Mouse (Mus musculus): Measurements from ENCODE around the gene Tm4sf20. TPM values are rescaled to one million over a fixed set of nuclear protein-coding genes. Genes with fewer than 3 reads are reported as not detected.

Tm4sf20 gene
- total RNA-seq, 1 experiment from 2014 or later = not detected

DNA sequence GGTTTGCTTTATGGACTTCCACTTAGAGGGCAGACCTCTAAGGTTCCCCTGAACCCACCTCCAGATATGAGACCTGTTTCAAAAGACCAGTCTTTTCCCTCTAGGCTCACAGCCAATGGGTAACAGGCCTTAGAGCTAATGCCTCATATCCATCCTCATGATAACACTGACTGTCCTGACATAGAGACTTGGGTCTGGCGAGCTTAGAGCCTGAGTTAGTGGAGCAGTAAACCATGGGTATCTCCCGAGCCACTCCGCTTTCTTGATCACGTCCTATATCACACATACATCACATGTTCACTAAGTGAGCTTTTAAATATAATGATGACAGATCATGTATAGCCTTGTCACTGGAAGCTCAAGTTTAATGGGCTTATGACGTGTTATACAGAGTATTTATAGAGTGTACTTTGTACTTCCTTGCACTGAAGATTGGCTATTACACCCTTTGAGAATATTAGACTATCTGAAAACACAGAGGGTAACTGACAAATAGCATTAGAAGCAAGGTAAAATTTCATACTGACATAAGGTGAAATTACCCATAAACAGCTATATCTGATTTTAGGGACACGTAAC lies 11.2 kb upstream of the Tm4sf20 start:
- no peak for DNase-seq

DNA sequence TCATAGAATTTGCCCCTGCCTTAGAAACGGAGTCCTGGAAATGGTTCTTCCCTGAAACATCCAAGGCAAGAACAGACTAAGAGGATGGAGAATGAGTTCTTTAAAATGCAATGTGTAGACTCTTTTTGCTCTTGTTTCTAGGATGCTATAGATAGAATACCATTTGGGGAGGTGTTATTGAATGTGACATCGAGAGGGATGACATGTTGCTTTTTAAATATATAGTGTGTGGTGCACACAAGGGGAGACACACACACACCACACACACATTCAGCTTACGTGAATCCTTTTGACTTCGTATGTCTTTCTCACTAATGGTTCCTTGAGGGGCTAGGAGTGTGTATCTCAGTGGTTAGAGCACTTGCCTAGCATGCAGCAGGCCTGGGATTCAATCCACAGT lies 7.0 kb upstream of the Tm4sf20 start:
- no peak for DNase-seq

DNA sequence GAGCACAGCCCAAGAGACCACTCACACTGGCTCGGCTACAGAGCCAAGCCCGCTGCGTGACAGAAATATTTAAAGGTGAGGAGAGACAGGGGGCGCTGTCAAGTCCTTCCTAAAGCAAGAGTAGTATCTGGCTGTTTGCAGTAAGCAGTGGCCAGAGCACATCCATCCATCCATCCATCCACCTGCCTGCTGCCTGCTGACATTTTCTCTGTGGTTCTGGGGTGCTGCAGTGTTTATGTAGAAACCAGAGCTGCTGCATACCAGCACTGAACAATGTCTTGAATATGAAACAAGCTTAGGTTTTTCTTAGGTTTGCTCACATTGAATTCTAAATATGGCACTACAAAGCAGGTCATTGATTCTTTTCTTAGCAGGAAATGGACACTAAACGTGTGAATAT lies 4.9 kb upstream of the Tm4sf20 start:
- no peak for DNase-seq

DNA sequence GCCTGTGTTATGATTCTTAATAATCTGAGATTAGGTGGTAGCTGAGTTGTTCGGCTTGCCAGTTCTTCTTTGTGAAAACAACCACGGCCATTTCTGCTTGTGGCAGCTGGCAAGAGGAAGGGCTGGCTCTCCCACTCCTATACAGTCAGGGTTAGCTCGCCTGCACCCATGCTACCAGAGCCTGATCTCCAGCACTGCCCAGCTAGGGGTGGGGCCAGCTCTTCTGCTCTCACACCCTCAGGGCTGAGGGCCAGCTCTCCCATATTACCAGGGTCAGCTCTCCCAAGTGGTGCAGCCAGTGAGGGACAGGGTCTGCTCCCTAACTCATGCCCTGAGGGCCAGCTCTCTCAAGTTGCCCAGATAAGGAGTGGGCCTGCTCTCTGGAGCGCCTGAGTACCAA lies 4.2 kb upstream of the Tm4sf20 start:
- DNase-seq = no peak

DNA sequence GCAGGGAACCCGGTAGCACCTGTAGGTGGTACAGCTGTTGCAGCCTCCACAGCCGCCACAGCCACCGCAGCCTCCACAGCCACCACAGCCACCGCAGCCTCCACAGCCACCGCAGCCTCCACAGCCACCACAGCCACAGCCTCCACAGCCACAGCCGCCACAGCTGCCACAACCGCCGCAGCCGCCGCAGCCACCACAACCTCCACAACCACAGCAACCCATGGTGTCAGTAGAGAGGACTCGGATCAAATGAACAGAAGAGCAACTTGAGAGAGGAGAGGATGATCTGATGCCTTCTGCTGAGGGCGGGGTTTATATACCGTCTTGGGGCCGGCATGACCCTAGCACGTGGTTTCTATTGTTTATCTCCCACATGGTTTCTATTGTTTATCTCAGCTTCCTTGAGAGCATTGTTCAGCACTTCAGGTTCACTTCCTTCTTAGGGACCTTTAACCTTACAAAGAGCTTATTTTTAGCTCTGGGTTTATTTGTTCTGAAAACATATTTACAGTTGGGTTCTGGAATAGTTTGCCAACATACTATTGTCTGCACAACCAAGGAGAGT lies 2.8 kb upstream of the Tm4sf20 start, which contains the start of gene Gm47791:
Gm47791 (minus strand) TSS at position 222 of the 565 bp plus-strand sequence.
- DNase-seq = no peak

DNA sequence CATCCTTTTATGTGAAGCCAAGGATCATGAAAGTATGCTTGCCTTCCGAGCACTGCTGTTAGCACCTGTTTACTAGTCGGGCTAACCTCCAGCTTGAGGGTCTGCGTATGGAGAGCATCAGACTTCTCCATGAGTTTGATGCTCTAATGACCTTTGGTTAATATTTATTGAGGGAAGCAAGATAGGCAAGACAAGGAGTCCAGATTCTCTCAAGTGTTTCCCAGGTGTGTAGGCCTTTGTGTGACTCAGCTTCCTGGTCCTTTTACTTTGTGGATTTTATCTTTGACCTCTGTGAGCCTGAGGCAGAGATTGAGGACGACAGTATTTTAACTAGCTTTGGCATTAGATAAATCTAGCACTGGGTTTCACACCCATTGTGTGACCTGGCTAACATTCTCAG lies 1.6 kb downstream of the Tm4sf20 start:
- no peak for DNase-seq

DNA sequence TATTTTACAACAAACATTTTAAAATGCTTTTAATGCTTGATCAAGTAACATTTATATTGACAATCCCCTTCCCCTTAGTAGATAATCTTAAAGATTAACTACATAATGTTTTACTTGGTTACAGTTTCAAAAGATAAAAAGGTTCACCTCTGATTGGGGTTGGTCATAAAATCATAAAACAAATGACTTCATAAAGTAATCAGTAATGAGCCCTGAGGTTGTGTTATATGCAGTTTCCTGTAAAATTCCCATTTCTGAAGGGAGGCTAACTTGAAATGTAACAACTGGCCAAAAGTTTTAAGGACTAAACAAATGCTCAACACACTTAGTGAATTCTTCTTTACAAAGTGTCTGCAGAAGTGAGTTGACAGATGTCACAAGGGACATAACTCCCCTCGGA lies 2.0 kb downstream of the Tm4sf20 start:
- DNase-seq = no peak

DNA sequence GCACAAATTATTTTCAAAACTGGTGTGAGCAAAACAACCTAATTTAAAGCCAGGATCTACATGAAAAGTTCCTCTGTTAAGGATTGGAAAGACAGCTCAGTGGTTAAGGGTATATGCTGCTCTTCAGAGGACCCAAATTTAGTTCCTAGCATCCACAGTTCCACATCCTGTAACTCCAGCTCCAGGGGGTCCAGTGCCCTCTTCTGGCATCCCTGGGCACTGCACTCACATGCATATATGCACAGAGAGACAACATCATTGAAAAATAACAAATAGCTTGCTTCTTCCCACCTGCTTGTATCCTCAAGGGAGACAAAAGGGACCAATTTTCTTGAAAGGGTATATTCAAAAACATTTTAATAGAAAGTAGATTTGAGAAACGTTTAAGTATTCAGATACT lies 6.0 kb downstream of the Tm4sf20 start:
- DNase-seq = no peak

DNA sequence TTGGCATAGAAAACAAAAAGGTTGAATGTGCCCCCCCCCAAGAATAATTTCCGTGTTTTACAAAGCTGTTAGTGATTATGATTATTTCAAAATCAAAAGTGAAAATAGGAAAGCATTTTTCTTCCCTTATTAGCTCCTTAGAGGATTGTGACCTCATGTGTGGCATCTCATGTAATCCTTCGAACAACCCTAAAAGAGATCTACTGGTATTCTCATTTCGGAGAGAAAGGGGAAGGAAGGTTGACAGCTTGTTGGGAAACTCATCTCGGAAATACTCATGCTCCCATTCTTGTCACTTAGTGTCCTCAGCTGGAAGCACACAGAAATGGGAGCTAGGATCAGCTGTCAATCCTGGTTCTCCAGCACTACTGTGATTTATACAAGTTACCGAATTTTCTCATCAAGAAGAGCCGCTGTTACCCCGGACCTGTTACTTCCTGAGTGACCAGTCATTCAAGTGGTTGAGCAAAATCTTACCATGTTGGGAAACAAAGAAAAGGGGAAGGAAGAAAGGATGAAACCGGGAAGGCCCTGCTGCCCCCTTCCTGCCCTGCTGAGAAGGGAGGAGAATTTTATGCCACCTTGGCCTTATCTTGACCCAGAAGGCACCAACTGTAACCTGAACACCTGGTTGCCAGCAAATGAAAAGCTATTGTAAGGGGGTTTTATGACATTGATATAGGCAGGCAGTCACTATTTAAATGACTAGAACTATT lies 6.6 kb downstream of the Tm4sf20 start:
- DNase-seq = no peak

DNA sequence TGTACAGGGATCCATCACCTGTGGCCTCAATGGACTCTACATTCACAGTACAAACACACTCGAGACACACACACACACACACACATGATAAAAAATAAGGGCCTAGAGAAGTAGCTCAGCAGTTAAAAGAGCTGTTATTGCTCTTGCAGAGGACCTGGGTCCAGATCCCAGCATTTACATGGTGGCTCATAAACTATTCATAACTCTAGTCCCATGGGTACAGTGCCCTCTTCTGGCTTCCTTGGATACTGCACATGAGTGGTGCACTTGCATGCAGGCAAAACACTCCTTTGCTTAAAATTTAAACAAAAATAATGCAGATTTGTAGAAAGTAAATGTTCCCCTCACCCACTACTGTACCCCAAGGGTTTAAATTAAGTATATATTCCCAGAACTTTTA lies 8.7 kb downstream of the Tm4sf20 start:
- DNase-seq = no peak

DNA sequence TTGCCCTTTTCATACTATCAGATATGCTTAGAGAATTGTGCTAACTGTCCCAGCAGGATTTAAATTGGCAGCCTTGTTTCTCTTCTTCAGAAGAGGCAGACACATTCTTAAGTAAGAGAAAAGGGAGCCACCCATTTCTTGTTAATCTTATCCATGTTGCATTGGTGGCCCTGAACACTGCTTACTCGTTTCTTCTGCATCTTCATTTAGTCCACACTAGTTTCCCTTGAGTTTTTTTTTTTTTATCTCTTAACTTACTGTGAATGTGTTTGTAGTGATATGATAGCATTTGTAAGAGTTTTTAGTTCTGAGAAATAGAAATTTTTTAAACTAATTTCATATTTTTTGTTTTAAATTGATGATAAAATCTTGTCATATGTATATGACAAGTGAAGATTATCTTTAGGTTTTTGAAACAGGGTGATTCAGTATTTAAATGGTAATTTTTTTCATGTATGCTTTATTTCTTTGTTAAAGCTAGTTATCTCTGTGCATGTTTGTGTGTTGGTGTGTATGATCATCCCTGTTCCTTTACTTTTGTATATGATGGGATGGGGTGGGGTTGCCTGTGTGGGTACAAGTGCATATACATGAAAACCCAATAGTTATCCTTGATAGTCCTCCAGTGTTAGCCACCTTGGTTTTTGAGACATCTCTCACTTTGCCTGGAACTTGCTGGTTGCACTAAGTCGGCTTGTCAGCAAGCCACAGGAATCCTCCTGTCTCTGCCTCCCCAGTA lies 20.4 kb downstream of the Tm4sf20 start:
- no peak for DNase-seq

DNA sequence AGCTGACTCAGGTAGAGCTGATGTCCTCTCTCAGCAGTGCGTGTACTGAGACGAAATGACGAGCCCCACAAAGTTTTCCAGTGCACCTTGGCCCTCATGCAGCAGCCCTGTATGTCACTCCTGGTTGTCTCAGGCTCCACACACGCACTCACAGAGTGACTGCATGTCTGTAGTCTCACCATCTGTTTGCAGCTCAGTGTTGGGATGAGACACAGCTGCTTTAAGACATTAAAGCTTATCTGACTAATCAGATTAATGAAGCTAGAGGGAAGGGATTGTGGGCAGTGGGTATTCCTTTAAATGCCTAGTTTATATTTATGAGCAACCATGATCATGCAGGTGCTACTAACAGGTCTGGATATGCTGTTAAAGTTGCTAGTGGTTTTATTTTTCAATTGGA lies 21.9 kb downstream of the Tm4sf20 start:
- no peak for DNase-seq

DNA sequence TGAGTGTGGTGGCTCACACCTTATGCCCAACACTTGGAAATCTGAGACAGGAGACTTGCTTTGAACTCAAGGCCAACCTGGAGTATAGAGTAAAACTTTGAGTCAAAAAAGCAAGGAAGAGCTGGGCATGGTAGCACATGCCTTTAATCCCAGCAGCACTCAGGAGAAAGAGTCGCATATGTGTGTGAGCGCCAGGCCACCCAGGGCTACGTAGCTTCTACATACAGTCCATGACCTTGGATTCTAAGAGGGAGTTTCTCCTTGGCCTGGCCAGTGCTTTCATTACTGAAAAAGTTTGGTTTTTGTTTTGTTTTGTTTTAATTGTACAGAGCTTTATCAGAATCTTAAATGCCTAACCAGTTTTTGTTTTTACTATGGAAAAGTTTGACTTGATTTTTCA lies 24.3 kb downstream of the Tm4sf20 start:
- peak; percentile 8 for DNase-seq

DNA sequence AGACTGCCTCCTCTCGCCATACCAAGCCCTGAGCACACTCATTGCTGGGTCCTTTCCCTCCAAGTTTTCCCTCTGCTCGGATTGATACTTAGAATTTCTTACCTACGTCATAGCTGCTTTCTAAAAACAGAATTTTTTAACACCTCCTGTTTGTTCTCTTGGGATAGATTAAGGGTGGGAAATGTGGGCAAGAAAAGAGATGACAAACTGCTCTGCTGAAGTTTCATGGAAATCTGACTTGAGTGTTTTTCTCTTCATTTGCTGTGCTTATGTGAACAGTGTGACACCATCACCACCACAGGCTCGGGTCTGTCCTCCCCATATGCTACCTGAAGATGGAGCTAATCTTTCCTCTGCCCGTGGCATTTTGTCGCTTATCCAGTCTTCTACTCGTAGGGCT lies 26.7 kb downstream of the Tm4sf20 start:
- DNase-seq = no peak

DNA sequence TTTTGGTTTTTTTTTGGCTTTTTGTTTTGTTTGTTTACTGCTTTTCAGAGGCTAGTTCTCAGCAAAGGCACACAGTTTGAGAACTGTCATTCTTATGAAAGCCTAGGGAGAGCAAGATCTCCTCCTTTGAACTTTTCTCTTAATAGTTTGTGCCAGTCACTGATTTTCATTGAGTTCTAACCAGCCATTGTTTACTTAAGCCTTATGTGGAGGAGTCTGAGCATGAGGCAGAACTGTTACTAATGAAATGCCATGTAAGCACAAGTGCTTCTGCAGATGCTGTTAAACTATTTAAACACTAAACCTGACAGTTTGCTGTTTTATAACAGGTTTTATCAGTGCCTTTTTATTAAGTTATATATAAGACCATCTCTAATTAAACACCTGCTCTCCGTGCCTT lies 30.2 kb downstream of the Tm4sf20 start:
- no peak for DNase-seq

DNA sequence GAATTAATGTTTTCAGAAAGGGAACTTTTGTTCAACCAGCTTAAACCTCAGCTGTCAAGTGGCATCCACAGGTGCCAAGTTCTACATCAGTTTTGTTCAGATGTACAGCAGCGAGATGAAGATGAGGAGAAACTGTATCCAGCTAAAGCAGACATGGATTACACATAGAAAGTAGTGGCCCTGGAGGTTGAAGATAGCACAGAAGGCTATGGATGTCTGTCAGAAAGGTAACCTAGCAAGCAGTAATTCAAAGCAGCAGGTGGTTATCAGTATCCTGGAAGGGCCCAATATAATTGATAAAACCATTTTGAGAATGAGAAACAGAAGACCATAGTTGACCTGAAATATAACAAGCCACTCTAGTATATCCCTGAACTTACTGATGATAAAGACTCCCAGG lies 34.9 kb downstream of the Tm4sf20 start:
- DNase-seq = no peak

DNA sequence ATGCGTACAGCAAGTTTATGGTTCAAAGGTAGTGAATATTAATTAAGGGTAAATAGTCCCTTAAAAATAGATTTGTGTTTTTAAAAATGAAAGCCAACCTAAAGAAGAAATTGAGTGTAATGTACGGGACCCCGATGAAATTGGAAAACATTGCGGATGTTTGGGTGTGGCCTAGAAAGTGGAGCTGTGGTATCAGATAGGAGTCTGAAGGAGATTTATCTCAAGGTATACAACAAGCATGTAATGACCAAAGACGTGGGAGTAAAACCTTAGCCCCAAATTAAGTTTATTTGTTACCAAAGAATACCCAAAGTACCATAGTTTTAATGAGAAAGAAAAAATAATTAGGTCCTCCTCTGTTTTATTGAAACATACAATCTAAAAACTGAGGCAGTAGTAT lies 41.8 kb downstream of the Tm4sf20 start:
- DNase-seq = no peak

DNA sequence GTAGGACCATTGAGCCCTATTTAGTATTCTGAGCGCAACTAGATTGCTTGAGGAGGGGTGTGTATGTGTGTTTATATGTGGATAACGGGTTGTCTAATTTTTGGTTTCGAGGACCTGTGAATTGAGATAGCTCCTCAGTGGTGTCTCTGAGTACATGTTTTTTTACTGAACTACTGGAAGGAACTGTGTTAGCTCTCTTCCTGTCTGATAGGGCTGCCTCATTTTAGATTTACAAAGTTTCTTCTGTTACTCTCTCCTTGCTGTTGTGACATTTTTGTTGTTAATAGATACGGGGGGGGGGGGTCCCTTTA lies 42.4 kb downstream of the Tm4sf20 start:
- no peak for DNase-seq

DNA sequence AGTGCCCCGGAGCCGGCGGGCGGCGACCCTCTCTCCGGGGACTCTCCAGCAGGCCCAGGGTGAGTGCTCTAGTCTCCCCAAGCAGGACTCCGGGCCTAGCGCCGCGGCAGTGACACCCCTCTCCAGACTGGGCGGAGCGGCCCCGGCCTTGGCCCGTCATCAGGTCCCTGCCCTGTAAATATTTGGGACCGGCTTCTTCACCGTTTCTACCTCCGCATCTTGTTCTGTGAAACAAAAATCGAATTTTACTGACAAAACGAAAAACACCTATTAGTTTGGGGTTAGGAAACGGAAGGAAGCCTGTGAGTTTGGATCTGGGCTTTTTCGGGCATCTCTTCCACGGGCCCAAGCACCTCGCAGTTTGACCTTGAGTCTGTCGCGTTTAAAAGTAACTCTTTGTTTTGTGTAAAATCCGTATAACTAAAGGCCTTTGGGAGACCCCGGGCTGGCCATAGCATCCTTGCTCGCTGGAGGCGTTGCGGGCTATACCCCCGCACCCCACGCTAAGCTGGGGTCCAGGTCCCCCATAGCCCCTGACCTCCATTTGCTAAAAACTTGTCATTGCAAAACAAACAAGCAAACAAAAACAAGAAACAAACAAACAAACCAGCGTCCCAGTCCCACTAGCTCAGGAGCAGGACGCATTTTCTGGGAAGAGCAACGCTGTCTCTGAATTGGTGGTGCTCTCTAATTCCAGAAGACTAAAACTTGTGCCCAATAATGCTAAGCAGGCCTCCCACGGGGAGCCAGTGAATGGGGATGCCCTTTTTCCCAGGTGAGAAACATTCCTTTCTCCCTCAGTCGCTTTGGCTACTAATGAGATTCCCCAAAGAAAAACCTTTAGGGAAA lies 43.0 kb downstream of the Tm4sf20 start:
- DNase-seq = peak; percentile 87

DNA sequence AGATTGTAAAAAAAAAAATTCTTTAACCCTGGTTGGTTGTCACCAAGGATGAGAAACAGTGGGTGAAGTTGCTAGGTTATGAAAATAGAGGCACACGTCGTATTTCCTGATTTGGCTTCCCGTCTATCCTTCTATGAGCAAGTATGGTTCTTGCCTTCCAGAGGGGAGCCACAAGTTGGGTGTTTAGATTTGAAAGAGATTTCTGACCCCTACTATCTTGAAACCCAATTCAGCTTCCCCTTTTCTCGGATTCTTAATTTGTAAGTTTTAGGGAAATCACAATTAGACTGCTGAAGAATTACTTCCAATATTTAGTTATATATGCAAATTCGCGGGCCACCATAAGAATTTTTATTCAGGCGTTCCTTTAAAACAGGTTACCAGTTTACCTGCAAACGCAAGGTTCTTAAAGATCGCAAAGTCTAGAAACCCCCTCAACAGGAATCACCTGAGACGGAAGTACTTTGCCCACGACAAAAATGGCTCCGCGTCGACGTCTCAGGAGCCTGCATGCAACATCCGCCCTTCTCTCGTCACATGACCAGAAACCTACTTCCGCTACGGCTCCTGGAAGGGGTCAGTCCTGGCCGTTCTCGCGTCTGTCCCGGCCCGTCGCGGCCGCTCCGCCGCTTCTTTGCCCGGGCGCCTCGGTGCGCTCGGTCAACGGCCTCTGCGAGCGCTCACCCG lies 43.8 kb downstream of the Tm4sf20 start, which contains the start of gene Mff:
Mff (plus strand) TSS at position 552 of the 687 bp plus-strand sequence.
- peak; percentile 95 for DNase-seq

DNA sequence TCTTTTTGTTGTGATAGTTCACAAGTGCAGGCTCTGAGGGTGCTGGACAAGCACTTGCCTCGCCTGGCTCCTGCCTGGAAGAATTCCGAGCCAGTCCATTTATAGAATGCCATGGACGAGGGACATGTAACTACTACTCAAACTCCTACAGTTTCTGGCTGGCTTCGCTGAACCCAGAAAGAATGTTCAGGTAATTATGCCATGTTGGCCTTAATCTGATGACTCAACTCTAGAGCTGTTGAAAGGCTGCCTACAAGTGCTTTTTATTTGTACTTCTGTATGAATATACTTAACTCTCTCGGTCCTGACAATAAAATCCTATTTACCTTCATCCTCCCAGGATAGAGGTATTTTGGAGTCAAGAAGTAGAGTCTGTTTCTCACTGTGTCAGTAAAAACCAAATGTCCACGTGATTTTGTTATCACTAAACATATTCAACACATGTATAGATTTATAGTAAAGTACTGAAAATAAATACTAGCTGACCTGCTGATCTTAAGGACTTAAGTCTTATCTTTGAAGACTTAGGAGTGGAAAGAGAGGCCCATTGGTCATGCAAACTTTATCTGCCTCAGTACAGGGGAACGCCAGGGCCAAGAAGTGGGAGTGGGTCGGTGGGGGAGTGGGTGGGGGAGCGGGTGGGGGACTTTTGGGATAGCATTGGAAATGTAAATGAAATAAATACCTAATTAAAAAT lies 50.3 kb downstream of the Tm4sf20 start:
- DNase-seq = no peak

Measured in adrenal gland, postnatal 14 days (tissue).